In genomic region chr2:32302952-32303351, GRCm38 (mm10) we compare ENCODE assay signal across 14 mouse cellular contexts. TPM values are rescaled to one million over a fixed set of nuclear protein-coding genes. Genes with fewer than 3 reads are reported as not detected.
DNase-seq lines count a peak whose midpoint lies in the region; ATAC-seq and TF ChIP-seq lines count a peak whose summit lies in the region.
"Had no signal": no experiment of that assay in that cellular context is flagged by ENCODE, and none has a peak within 500 bp of the region (broad histone marks: within the 10 kb centered on the region; RNA-seq: fewer than 3 reads in every experiment).

No protein-coding gene starts in this region.

- H3K4me2 ChIP-seq in intestine, postnatal 0 days (replicated peaks; ENCODE audit: low read depth): no peak overlapping the region
- H3K4me2 ChIP-seq in intestine, embryonic 15.5 days (replicated peaks): no peak overlapping the region
- no peak overlapping the region for H3K4me2 ChIP-seq in lung, postnatal 0 days (replicated peaks; ENCODE audit: low read depth, low read length)
- H3K4me2 ChIP-seq: forebrain, embryonic 15.5 days; heart, embryonic 15.5 days; hindbrain, embryonic 15.5 days; kidney, embryonic 15.5 days had no signal

- TF ChIP-seq EP300 in lung, postnatal 0 days (IDR thresholded peaks at IDR 0.05): no peak

- WGBS in intestine, postnatal 0 days: 94% methylated on average over 9 of the region's 10 CpGs
- WGBS in intestine, embryonic 15.5 days: 85% methylated on average over 10 of the region's 10 CpGs
- WGBS in lung, postnatal 0 days: 92% methylated on average over 10 of the region's 10 CpGs
- 89% methylated on average over 10 of the region's 10 CpGs for WGBS in bone marrow, adult 2 months

- H3K27ac ChIP-seq in intestine, postnatal 0 days (ENCODE audit: low read depth, low read length): no peak overlapping the region
- no peak overlapping the region for H3K27ac ChIP-seq in intestine, embryonic 15.5 days
- H3K27ac ChIP-seq in lung, postnatal 0 days (ENCODE audit: low read length): no peak overlapping the region
- no peak overlapping the region for H3K27ac ChIP-seq in bone marrow, adult 2 months (ENCODE audit: control insufficient read depth, insufficient read depth, low read depth, low read length, poor library complexity)
- H3K27ac ChIP-seq: forebrain, embryonic 15.5 days; heart, embryonic 15.5 days; hindbrain, embryonic 15.5 days; kidney, embryonic 15.5 days had no signal

- H3K9me3 ChIP-seq in intestine, postnatal 0 days (ENCODE audit: control insufficient read depth): no peaks in the 10 kb centered on the region
- H3K9me3 ChIP-seq in intestine, embryonic 15.5 days: no peaks in the 10 kb centered on the region
- no peaks in the 10 kb centered on the region for H3K9me3 ChIP-seq in lung, postnatal 0 days (ENCODE audit: low read length)
- H3K9me3 ChIP-seq: forebrain, embryonic 15.5 days; heart, embryonic 15.5 days; hindbrain, embryonic 15.5 days; kidney, embryonic 15.5 days had no signal

- H3K4me3 ChIP-seq in intestine, postnatal 0 days (ENCODE audit: low read depth, low read length): no peak overlapping the region
- H3K4me3 ChIP-seq in intestine, embryonic 15.5 days (replicated peaks): no peak overlapping the region
- H3K4me3 ChIP-seq in lung, postnatal 0 days (ENCODE audit: low read depth, low read length): no peak overlapping the region
- no peak overlapping the region for H3K4me3 ChIP-seq in bone marrow, adult 2 months (replicated peaks; ENCODE audit: control insufficient read depth, low read depth, low read length)
- H3K4me3 ChIP-seq: forebrain, embryonic 15.5 days; heart, embryonic 15.5 days; hindbrain, embryonic 15.5 days; kidney, embryonic 15.5 days had no signal

- H3K4me1 ChIP-seq in intestine, postnatal 0 days (replicated peaks; ENCODE audit: control insufficient read depth, insufficient read depth, low read length): no peaks in the 10 kb centered on the region
- no peaks in the 10 kb centered on the region for H3K4me1 ChIP-seq in intestine, embryonic 15.5 days (replicated peaks)
- H3K4me1 ChIP-seq in lung, postnatal 0 days (ENCODE audit: insufficient read depth, low read depth, low read length): no peaks in the 10 kb centered on the region
- H3K4me1 ChIP-seq in bone marrow, adult 2 months (ENCODE audit: control insufficient read depth, insufficient read depth, low read length): no peaks in the 10 kb centered on the region
- H3K4me1 ChIP-seq: forebrain, embryonic 15.5 days; heart, embryonic 15.5 days; hindbrain, embryonic 15.5 days; kidney, embryonic 15.5 days had no signal

- H3K9ac ChIP-seq in intestine, postnatal 0 days (ENCODE audit: low read depth, low read length): no peak overlapping the region
- H3K9ac ChIP-seq in intestine, embryonic 15.5 days: no peak overlapping the region
- H3K9ac ChIP-seq in lung, postnatal 0 days (replicated peaks; ENCODE audit: low read depth): no peak overlapping the region
- H3K9ac ChIP-seq: forebrain, embryonic 15.5 days; heart, embryonic 15.5 days; hindbrain, embryonic 15.5 days; kidney, embryonic 15.5 days had no signal

- peaks cover 88% of the 10 kb centered on the region for H3K36me3 ChIP-seq in intestine, postnatal 0 days (ENCODE audit: control insufficient read depth, insufficient read depth)
- H3K36me3 ChIP-seq in intestine, embryonic 15.5 days: peaks cover 66% of the 10 kb centered on the region
- H3K36me3 ChIP-seq in lung, postnatal 0 days (ENCODE audit: insufficient read depth, low read length): peaks cover 72% of the 10 kb centered on the region

- no peaks in the 10 kb centered on the region for H3K27me3 ChIP-seq in intestine, postnatal 0 days (replicated peaks; ENCODE audit: control insufficient read depth, insufficient read depth, low read length)
- no peaks in the 10 kb centered on the region for H3K27me3 ChIP-seq in intestine, embryonic 15.5 days (replicated peaks)
- H3K27me3 ChIP-seq in lung, postnatal 0 days (replicated peaks; ENCODE audit: insufficient read depth, low read length): no peaks in the 10 kb centered on the region
- H3K27me3 ChIP-seq: forebrain, embryonic 15.5 days; heart, embryonic 15.5 days; hindbrain, embryonic 15.5 days; kidney, embryonic 15.5 days had no signal

- no peak for ATAC-seq in intestine, postnatal 0 days
- ATAC-seq in intestine, embryonic 15.5 days: no peak
- ATAC-seq in lung, postnatal 0 days: no peak
- 0 out of 2 replicates have a peak, but pooled peaks have one; percentile 39 for ATAC-seq in megakaryocyte-erythroid progenitor cell, adult 5-6 weeks (replicated peaks; ENCODE audit: low FRiP score, low TSS enrichment, poor library complexity, severe bottlenecking)
- ATAC-seq: forebrain, embryonic 15.5 days had no signal

- peak; percentile 55 for TF ChIP-seq CTCF in intestine, postnatal 0 days (IDR thresholded peaks at IDR 0.05; ENCODE audit: low read depth)
- peak; percentile 43 for TF ChIP-seq CTCF in lung, postnatal 0 days (IDR thresholded peaks at IDR 0.05)
- peak; percentile 22; the same call in 1 of the 2 replicates for TF ChIP-seq CTCF in bone marrow, adult 2 months (IDR thresholded peaks at IDR 0.05; ENCODE audit: control insufficient read depth, insufficient read depth, low read length)

- no peak for DNase-seq in lung, postnatal 0 days (ENCODE audit: low spot score)
- no peak for DNase-seq in lung, adult 18-20 months
- DNase-seq in urinary bladder, postnatal 10 days (ENCODE audit: low spot score): no peak
- no peak for DNase-seq in right cerebral cortex, postnatal 4 days
- DNase-seq: adrenal gland, postnatal 10 days; thymus, postnatal 36 days had no signal

- no peak for TF ChIP-seq POLR2A in bone marrow, adult 2 months (IDR thresholded peaks at IDR 0.05; ENCODE audit: borderline replicate concordance, control insufficient read depth, low read depth, low read length)

RNA-seq across cellular contexts. Expression of gene Swi5, which starts 15.1 kb away (rescaled TPM):
- polyA plus RNA-seq in intestine, postnatal 0 days (2015; fragmentation: Nextera tagmentation; extraction: Ambion mirVana): 255 and 271 TPM in 2 replicates
- 387 and 409 TPM in 2 replicates for polyA plus RNA-seq in intestine, embryonic 15.5 days (2015; fragmentation: Nextera tagmentation; extraction: Ambion mirVana)
- 290 and 299 TPM in 2 replicates for polyA plus RNA-seq in lung, postnatal 0 days (2015; fragmentation: Nextera tagmentation; extraction: Ambion mirVana)
- 278 and 393 TPM in 2 replicates for polyA plus RNA-seq in bone marrow, adult 2 months (2011; ENCODE audit: insufficient read depth, insufficient read length, low replicate concordance, missing spikeins)
- total RNA-seq in megakaryocyte-erythroid progenitor cell, adult 5-6 weeks (2014; fragmentation: Nextera tagmentation): 309 and 320 TPM in 2 replicates
- total RNA-seq in megakaryocyte-erythroid progenitor cell, adult 5-6 weeks (2017): 438 and 550 TPM in 2 replicates

RNA-seq across cellular contexts. Expression of gene Golga2, which starts 15.8 kb away (rescaled TPM):
- 15.2 and 18.1 TPM in 2 replicates for polyA plus RNA-seq in intestine, postnatal 0 days (2015; fragmentation: Nextera tagmentation; extraction: Ambion mirVana)
- 19.7 and 20.5 TPM in 2 replicates for polyA plus RNA-seq in intestine, embryonic 15.5 days (2015; fragmentation: Nextera tagmentation; extraction: Ambion mirVana)
- 20.0 and 21.9 TPM in 2 replicates for polyA plus RNA-seq in lung, postnatal 0 days (2015; fragmentation: Nextera tagmentation; extraction: Ambion mirVana)
- 26.6 and 39.8 TPM in 2 replicates for polyA plus RNA-seq in bone marrow, adult 2 months (2011; ENCODE audit: insufficient read depth, insufficient read length, low replicate concordance, missing spikeins)
- total RNA-seq in megakaryocyte-erythroid progenitor cell, adult 5-6 weeks (2014; fragmentation: Nextera tagmentation): 34.8 and 39.0 TPM in 2 replicates
- 41.6 and 44.5 TPM in 2 replicates for total RNA-seq in megakaryocyte-erythroid progenitor cell, adult 5-6 weeks (2017)

RNA-seq across cellular contexts. Expression of gene Uck1, which starts 43.0 kb away (rescaled TPM):
- polyA plus RNA-seq in intestine, postnatal 0 days (2015; fragmentation: Nextera tagmentation; extraction: Ambion mirVana): 74.1 and 80.0 TPM in 2 replicates
- polyA plus RNA-seq in intestine, embryonic 15.5 days (2015; fragmentation: Nextera tagmentation; extraction: Ambion mirVana): 64.7 and 69.0 TPM in 2 replicates
- 50.9 and 57.7 TPM in 2 replicates for polyA plus RNA-seq in lung, postnatal 0 days (2015; fragmentation: Nextera tagmentation; extraction: Ambion mirVana)
- 11.9 and 19.6 TPM in 2 replicates for polyA plus RNA-seq in bone marrow, adult 2 months (2011; ENCODE audit: insufficient read depth, insufficient read length, low replicate concordance, missing spikeins)
- 47.2 and 72.7 TPM in 2 replicates for total RNA-seq in megakaryocyte-erythroid progenitor cell, adult 5-6 weeks (2014; fragmentation: Nextera tagmentation)
- 21.5 and 21.9 TPM in 2 replicates for total RNA-seq in megakaryocyte-erythroid progenitor cell, adult 5-6 weeks (2017)

RNA-seq across cellular contexts. Expression of gene Ciz1, which starts 49.2 kb away (rescaled TPM):
- 20.1 and 20.7 TPM in 2 replicates for polyA plus RNA-seq in intestine, postnatal 0 days (2015; fragmentation: Nextera tagmentation; extraction: Ambion mirVana)
- 38.9 and 39.8 TPM in 2 replicates for polyA plus RNA-seq in intestine, embryonic 15.5 days (2015; fragmentation: Nextera tagmentation; extraction: Ambion mirVana)
- polyA plus RNA-seq in lung, postnatal 0 days (2015; fragmentation: Nextera tagmentation; extraction: Ambion mirVana): 20.1 and 20.4 TPM in 2 replicates
- polyA plus RNA-seq in bone marrow, adult 2 months (2011; ENCODE audit: insufficient read depth, insufficient read length, low replicate concordance, missing spikeins): 71.7 and 127 TPM in 2 replicates
- 140 and 155 TPM in 2 replicates for total RNA-seq in megakaryocyte-erythroid progenitor cell, adult 5-6 weeks (2014; fragmentation: Nextera tagmentation)
- total RNA-seq in megakaryocyte-erythroid progenitor cell, adult 5-6 weeks (2017): 41.0 and 87.4 TPM in 2 replicates

RNA-seq across cellular contexts. Expression of gene Dnm1, which starts 50.2 kb away (rescaled TPM):
- 23.5 and 30.0 TPM in 2 replicates for polyA plus RNA-seq in intestine, postnatal 0 days (2015; fragmentation: Nextera tagmentation; extraction: Ambion mirVana)
- 12.2 and 16.4 TPM in 2 replicates for polyA plus RNA-seq in intestine, embryonic 15.5 days (2015; fragmentation: Nextera tagmentation; extraction: Ambion mirVana)
- polyA plus RNA-seq in lung, postnatal 0 days (2015; fragmentation: Nextera tagmentation; extraction: Ambion mirVana): 5.0 and 5.1 TPM in 2 replicates
- polyA plus RNA-seq in bone marrow, adult 2 months (2011; ENCODE audit: insufficient read depth, insufficient read length, low replicate concordance, missing spikeins): 1.4 and 1.9 TPM in 2 replicates
- not detected in 2 replicates for total RNA-seq in megakaryocyte-erythroid progenitor cell, adult 5-6 weeks (2014; fragmentation: Nextera tagmentation)
- not detected in 2 replicates for total RNA-seq in megakaryocyte-erythroid progenitor cell, adult 5-6 weeks (2017)
